Mouse (Mus musculus): ENCODE measurements at regions not wholly inside any gene's neighbourhood (a gene's known extent, or its start where the extent isn't known, plus 50 kb on each side); places are given as distances from the start of the nearest gene placed in this dataset.

DNA sequence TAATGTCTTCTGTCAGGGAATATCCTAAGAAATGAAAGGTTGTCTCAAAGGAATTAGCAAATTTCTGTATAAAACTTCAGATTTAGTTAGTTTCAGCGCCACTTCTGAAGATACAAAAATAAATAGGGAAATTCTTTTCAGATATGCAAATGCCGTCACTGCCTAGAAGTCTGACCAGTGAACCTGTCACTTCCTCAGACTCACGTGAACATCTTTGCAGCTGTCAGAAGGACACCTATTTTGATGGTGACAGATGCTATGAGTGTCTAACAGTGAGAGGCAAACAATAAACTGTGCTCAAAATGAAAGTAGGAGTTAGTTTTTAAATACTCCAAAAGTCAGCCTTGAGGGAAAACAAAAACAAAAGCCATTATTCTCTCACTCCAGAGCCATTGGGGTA, 57.5 kb upstream of the Igf1r start:
- intact Hi-C loops (cut with DNase I): no loop called here
- DNase-seq (ENCODE audit: low spot score in 2 of 2): no peak

DNA sequence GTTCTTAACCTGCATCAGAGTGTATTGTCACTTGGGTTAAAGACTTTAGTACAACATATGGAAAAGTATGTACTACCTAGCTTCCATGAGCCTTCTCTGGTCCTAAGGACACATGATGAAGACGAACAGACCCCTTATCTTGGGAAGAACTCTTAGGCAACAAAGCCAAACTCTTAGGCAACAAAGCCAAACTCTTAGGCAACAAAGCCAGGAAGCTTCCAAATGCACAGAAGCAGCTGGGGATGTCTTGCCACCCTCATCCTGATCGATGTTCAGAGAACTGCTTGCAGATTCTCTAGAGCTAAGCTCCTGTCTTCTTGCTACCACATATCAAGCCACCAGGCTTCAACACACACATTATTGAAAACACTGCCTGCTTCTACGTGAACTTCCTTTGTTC, 59.7 kb upstream of the Igf1r start:
- intact Hi-C loops (cut with DNase I): no loop called here
- no peak for DNase-seq (ENCODE audit: low spot score in 2 of 2)

DNA sequence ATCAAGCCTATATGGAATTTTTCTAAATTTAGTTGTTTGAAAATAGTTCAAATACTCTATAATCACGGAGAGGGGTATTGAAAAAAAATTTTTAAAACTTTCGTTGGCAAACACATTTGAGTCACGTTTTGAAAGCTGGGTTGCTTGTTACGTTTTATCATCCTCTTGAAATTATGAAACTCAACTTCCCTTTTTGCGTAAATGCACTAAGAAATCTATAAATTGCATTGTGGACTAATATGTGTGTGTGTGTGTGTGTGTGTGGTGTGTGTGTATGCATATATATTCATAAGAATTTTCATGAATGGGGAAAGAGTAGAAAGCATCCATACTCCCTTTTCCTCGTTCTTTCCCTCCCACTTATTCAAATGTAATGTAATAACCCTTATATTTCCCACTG, 69.6 kb upstream of the Igf1r start:
- intact Hi-C loops (cut with DNase I): no loop called here
- DNase-seq (ENCODE audit: low spot score in 2 of 2): no peak

DNA sequence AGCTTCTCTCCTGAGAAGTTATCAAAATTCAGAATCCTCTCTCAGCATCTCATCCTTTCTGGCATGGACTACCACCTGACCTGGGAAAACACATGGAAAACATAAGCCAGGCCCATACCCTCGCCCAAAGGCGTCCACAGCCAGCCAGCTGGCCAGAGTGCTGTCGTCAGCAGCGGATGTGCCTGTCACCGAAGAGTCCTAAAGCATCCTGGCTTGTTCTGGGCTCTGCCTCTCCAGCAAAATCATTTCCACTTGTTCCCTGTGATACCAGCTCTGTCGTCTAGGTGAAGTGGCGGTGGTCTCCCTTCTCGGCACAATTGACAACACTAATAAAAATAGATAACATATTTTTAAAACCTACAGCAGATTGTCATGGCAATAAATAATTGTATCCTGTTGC, 70.0 kb upstream of the Igf1r start:
- peak; percentile 20 to 25 for DNase-seq (ENCODE audit: low spot score in 2 of 2)
- intact Hi-C loops (cut with DNase I): no loop called here

DNA sequence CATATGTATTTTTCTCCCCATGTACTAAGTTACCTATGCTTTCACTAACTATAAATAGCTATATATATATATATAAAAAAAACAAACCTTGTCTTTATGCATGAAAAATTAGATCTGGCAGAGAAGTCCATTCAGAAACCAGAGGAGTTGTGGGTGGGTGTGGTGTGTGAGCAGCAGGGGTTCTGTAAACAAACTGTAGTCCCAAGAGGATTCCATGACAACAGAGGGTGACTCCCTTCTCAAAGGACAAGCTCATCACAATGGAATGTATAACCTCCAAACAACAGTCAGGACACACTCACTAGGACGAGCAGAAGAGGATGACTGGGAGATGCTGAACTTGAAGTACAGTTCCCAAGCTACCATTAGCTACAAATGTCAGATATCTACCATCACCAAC, 74.4 kb upstream of the Igf1r start:
- DNase-seq (ENCODE audit: low spot score in 2 of 2): no peak
- intact Hi-C loops (cut with DNase I): no loop called here

DNA sequence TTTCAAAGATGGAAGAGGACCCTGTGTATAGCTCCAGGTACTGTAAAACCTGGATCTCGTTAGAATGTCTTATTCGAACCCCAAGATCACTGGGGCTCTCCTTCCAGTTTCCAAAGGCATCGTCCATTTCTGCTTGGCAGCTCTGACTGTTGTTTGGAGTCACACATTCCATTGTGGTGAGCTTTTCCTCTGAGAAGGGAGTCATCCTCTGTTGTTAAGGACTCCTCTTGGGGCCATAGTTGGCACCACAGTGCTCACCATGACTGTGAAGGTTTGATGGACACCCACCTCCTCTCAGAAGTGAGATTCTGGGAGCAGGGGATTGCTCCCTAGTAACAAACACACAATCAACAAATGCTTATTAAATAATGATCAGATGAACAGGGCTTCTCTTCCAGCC, 75.0 kb upstream of the Igf1r start:
- no peak for DNase-seq (ENCODE audit: low spot score in 2 of 2)
- intact Hi-C loops (cut with DNase I): no loop called here

DNA sequence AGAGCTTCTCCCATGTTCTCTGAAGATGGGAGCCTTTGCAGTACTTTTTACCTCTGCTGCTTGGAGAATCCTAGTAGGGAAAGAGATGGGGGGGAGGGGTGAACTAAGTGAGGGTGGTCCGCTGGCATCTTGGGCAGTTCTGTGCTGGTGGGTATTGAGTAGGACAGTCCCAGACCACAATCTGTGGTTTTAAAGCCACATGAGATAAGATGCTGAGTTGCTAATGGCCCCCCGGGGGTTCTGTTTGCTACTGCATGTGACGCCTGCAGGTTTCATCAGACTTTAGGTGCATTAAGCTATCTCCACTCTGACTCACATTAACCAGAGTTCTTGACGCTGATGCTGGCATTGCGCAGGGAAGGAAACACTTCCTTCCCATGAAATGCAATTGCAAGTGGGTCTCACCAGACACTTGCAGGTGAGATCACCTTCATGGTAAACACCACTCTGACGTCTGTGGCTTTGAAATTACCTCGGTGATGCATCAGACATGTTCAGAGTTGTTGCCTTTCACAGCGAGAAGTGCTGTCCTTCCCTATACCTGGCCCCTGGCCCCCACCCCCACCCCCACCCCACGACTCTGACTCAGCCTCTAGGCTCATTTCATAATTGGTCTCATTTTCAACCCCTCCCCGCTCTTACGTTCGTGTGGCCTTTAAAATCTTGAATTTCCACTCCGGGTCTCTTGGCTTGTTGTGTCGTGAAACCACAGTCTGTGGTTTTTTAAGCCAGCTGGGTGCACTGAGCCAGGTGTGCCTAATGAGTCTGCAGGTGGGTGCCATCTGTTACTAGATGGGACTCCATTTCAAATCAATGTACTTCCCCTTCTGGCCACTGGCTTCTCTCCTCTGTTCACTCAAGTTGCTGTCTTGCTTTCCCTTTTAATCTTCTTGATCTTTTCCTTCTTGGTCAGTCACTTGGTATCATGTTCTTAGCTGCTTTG, 94.8 kb upstream of the Synm start:
- intact Hi-C loops (cut with DNase I): no loop called here
- no peak for DNase-seq (ENCODE audit: low spot score in 2 of 2)

DNA sequence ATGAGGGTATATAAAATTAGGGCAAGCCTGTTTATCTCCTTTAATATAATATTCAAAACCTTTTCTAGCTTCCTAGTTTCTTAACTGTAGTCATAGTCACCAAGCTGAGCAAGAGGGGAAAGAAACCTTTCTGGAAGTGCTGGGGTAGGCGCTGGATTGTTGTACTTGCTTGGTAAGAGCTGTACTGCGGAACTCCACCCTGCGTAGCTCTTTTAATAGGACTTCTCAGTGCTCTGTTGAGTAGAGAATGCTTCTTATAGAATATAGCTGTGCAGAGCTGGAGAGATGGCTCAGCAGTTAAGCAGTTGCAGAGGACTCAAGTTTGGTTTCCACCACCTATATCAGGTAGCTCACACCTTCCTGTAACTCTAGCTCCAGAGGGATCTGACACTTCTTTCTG, 93.3 kb upstream of the Synm start:
- no peak for DNase-seq (ENCODE audit: low spot score in 2 of 2)
- intact Hi-C loops (cut with DNase I): no loop called here

DNA sequence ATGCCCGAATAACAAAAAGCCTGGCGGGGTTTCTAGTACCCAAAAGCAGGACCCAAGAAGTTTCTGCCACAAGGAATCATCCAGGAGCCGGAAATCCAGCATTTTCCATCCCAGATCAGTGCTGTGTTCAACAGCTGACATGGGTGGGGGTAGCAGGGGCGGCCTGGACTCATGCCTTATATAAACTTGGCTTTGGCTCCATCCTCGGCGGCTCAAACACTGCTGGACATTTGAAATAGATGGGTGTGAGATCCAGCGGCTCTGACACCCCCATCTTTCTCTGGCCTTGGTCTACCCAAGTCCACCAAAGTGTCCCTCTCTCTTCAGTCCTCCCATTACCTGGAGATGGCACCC, 89.9 kb upstream of the Synm start:
- intact Hi-C loops (cut with DNase I): no loop called here
- no peak for DNase-seq (ENCODE audit: low spot score in 2 of 2)

DNA sequence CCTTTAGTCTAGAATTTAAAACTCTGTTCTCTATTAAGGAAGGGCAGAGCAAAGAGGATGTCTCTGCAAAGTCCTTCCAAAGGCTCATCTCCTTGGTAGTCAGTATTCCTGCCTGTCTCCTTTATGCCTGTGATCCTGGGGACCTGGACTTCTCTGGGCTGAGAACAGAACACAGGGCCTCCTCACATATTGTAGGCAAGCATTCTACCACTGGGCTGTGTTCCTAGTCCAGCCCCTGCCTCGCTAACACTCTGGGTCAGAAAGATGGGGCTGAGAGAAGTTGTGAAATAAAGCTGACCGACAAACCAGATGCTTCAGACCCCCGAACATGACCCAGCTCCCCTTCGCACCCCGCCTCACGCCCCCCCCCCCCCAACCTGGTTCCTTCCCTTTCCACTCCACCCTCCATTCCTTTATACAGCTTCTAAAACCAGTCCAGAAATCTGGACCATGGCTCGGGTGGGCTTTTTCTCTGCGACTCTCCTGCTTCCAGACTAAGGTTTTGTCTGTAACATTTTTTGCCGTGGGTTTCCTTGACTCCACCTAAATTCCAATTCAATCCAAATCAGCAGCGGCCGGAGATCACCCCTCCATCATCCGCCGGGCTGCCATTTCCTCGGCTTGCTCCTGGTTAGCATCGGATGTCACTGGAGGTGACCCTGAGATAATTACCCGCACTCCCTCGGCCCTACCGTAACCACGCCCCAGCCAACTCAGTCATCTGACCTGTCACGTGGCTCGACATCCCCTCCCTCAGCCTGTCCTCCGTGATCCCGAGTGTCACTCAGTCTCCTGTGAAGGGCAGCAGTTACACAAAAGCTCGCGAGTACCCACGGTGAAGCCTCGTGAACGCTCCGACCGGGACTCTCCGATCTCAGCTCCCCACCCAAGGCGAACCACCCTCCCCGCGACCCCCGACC, 89.3 kb upstream of the Synm start:
- intact Hi-C loops (cut with DNase I): no loop called here
- DNase-seq (ENCODE audit: low spot score in 2 of 2): peak; percentile 67

DNA sequence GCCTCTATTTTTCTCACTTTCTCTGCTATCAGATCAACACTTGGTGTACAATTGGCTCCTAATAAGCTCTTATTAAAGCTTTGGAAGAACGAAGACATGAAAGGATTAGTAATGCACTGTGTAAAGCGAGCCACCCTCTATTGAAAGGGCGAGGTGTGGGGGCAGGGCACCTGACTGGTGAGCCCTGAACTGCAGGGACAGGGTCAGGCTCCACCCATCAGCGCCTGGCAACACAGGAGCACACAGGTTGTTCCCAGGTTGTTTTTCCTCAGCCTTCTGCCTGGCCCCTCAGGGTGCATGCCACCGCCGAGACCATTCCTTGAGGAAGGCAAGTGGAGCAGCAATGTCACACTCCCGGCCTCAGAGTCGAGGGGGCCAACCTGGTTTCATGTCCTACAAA, 87.3 kb upstream of the Synm start:
- intact Hi-C loops (cut with DNase I): no loop called here

DNA sequence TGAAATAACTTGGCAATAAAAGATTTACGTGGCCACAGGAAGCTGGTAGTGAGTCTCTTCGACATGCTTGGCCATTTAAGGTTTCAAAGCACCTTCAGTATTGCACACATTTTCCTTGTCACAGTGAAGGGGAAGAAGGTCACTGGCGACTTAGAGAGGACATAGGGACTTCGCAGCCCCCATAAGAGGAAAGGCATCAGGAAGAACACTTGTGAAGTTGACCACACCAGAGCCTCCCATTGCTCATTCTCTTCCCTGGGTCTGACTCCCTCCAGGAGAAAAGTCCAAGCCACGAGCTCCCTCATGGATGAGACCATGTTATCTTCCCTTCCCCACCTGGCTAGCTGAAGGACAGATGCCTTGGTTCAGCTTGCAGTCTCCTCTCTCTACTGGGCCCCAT, 77.4 kb upstream of the Synm start:
- intact Hi-C loops (cut with DNase I): no loop called here

More for the DNA sequence above, 87.3 kb upstream of the Synm start:
- no peak for DNase-seq (ENCODE audit: low spot score in 2 of 2)

DNA sequence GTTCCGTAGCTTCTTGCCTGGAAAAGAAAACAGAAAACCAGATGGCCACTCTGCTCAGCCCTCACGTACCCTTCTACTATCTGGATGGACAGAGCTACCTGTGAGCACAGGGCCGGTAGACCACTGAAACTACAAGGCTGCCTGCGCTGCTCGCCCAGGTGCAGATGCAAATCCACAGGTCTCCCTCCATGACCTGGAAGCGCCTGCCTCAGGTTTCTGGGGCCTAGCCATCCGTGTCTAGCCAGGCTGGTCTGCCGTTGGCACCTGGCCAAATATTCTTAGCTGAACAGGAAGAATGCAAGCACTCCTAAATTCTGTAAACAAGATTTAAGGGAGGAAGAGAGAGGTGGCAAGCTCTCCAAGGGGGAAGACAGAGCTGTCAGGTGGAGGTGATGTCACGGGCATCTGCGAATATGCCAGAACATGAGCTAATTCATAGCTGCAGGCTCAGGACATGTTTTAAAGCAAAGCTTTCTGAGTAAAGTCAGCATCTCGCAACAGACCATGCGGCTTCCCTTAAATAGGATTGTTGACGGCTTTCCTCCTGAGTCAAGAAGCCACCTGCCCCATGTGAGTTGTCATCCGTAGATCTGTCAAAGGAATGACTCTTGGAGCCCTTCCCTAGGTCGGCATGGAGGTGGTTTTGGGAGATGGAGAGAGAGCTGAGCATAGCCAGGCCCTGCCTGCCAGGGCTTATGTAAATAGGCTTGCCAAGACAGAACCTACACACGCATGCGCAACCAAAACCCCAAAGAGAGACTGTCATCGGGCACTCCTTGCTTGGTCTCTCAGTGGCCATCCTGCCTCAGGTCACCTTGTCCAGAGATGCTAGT, 76.8 kb upstream of the Synm start:
- no peak for DNase-seq (ENCODE audit: low spot score in 2 of 2)
- intact Hi-C loops (cut with DNase I): no loop called here

More for the DNA sequence above, 77.4 kb upstream of the Synm start:
- DNase-seq (ENCODE audit: low spot score in 2 of 2): no peak

DNA sequence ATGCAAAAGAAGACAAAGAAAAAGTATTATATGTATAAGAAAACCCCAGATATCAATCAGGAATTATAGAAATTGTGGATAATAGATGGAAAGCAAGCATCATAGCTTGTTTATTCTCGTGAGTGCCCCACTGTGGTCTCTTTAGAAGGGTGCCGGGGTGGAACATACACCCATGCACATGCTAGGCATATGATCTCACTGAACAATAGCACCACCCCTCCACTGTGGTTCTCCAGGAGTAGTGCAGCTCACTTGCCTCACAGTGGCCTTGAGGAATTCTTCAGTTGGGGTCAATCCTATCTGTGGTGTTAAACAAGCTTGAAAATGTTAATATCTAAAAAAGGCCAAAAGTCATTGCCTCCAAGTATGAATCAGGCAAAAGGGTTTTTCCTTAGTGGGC, 72.2 kb upstream of the Synm start:
- intact Hi-C loops (cut with DNase I): no loop called here

DNA sequence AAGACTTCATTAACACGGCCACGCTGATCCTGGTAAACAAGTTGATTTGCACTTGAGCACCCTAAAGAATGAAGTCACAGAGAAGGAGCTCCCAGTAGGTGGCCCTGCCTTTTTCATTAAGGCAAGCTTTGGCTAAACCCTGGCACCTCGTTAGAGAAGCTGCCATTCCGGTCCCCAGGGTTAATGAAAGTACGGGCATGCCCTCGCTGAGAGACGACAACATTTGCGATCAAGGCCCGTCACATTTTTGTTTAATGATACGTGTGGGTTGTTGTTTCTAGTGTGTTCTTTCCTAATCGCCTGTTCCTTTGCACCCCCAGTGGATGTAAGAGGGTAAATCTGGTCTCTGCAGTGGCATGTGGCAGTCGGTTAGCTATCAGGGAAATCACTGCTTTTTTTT, 67.8 kb upstream of the Synm start:
- DNase-seq (ENCODE audit: low spot score in 2 of 2): no peak
- intact Hi-C loops (cut with DNase I): no loop called here

More for the DNA sequence above, 72.2 kb upstream of the Synm start:
- DNase-seq (ENCODE audit: low spot score in 2 of 2): no peak

DNA sequence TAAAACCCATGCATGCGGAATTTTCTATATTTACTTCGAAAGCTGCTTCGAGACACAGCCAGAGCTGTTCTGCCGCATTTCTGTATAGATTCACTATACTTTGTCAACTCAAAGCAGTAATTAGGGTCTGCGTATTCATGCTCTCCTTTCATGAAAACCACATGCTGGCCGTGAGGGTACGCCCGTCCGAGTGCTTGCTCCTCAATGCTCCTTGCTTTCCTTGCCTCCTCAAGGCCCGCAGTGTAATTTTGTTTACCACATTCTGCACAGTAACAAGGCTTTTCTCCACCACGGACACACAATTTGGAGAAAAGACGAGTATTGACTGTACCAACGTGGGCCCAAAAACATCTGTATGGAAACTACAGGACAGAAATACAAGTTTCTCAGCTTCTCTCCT, 67.4 kb upstream of the Synm start:
- DNase-seq (ENCODE audit: low spot score in 2 of 2): no peak
- intact Hi-C loops (cut with DNase I): no loop called here

DNA sequence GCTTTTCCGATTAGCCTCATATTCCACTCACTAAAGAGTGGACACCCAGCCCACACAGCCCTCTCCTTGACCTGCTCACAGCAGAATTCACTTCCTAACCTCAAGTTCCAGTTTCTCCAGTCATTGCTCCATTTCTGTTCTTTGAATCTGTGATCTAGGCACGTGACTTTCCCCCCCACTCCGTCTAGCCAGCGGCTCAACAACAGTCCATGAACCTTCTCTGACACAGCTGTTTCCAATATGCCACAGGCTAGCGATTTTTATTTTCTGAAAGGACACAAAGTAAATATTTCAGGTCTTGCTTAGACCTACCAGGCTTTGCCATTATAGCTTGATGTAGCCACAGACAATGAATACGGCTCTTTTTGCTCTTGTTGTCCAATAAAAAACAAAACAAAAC, 66.8 kb upstream of the Synm start:
- intact Hi-C loops (cut with DNase I): no loop called here
- no peak for DNase-seq (ENCODE audit: low spot score in 2 of 2)

DNA sequence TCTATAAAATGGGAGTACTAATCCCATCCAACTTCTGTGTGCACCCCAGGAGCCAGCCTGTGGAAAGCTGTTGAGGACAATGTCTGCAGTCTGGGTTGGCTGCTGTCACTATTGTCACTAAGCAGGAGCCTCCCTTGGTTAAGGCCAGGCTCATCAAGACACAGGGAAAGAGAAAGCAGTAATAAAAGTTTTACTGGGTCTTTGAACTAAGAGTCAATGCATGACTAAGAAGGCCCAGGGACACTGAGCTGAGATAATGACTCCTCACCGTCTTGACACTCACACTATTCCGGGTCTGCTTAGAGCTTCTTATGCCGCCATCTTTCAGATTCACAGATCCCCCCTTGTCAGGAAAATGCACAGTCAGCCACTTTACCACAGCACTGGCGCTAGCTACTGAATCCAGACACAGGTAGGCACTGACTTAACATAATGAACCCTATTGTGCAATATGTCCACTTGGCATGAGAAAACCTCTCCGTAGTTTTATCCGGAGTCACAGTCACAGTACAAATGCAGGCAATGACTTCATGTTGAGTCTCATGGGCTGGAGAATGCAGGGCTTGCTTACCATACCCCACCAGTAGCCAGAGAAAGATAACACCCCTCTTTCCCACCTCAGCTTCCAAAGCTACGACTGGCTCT, 66.2 kb upstream of the Synm start:
- intact Hi-C loops (cut with DNase I): no loop called here
- no peak for DNase-seq (ENCODE audit: low spot score in 2 of 2)

DNA sequence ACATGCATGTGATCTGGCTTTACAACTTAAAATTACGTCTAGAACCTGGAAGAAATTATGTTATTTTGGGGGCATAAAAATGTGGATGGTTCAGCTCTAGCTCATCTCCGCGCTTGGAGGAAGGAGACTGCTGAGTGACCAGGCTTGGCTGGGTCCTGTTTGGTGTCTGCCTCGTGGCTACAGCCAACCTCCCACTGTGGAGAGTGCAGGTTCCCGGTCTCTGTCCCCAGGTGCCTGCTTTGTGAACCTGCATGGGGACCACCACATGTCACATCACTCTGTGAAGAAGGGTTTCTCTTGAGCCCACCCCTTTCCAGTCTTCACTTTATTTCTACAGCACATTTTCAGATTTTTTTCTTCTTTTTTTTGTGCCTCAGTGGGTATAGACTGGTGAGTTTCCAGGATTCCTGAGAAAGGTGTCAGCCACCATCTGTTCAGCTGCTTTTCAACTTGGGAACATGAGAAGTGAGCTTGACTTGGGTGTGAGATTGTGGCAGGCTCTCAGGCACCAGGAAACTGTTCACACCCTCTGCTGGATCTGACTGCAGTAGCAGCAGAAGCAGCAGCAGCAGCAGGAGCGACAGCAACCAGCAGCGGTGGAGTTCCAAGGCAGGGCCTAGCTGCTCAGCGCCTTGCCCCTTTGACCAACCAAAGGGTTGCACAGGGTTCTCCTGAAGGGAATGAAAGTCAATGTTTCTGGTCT, 64.6 kb upstream of the Synm start:
- peak; percentile 38 to 49 for DNase-seq (ENCODE audit: low spot score in 2 of 2)
- intact Hi-C loops (cut with DNase I): no loop called here

Data from left cerebral cortex, postnatal 14 days (tissue).